Mouse (Mus musculus) lung, embryonic 16.5 days (tissue): Measurements from ENCODE around the gene Psen2. TPM values are rescaled to one million over a fixed set of nuclear protein-coding genes. Genes with fewer than 3 reads are reported as not detected.

Experiments used
- ATAC-seq: fragments of 200-750 bp; cut with Nextera tagmentation; 2 replicates; pipeline ENCODE4 v1.8.0; 2017; ENCODE audit warnings: low read depth, mild to moderate bottlenecking, moderate library complexity
- H3K27ac ChIP-seq: fragments of 300-500 bp; sonication (generic); 2 replicates; pipeline ENCODE4 v1.5.1; 2014; ENCODE audit warnings: mild to moderate bottlenecking, control low read depth, low read length
- H3K27me3 ChIP-seq: fragments of 300-500 bp; sonication (generic); 2 replicates; pipeline ENCODE4 v1.6.1; 2014; ENCODE audit warnings: low read depth, low read length, mixed read lengths; ENCODE audit not compliant: control insufficient read depth, insufficient read depth
- H3K36me3 ChIP-seq: fragments of 300-500 bp; sonication (generic); 2 replicates; pipeline ENCODE4 v1.6.1; 2014; ENCODE audit warnings: low read length; ENCODE audit not compliant: control insufficient read depth, insufficient read depth
- H3K4me1 ChIP-seq: fragments of 300-500 bp; sonication (generic); replicated peaks from 2 replicates; pipeline ENCODE4 v1.6.1; 2014; ENCODE audit warnings: low read length, mixed read lengths; ENCODE audit not compliant: control insufficient read depth, insufficient read depth
- H3K4me2 ChIP-seq: fragments of 300-500 bp; sonication (generic); 2 replicates; pipeline ENCODE4 v1.6.1; 2014; ENCODE audit warnings: low read depth, low read length, control low read depth
- H3K4me3 ChIP-seq: fragments of 300-500 bp; sonication (generic); 2 replicates; pipeline ENCODE4 v1.5.1; 2014; ENCODE audit warnings: mild to moderate bottlenecking, low read length, control low read depth
- H3K9ac ChIP-seq: fragments of 300-500 bp; sonication (generic); 2 replicates; pipeline ENCODE4 v1.6.1; 2014; ENCODE audit warnings: low read length, control low read depth
- H3K9me3 ChIP-seq: fragments of 300-500 bp; sonication (generic); 2 replicates; pipeline ENCODE4 v1.6.1; 2016; ENCODE audit warnings: low read length; ENCODE audit not compliant: control insufficient read depth
- WGBS: fragments of 180-500 bp; shearing (Covaris S2); extraction: QIAGEN DNeasy Blood & Tissue Kit; methylation state at CpG from one replicate; pipeline ENCODE4 v1.1.7; 2014; 5-methylcytosine and 5-hydroxymethylcytosine counted together
- polyA plus RNA-seq: library from polyadenylated mRNA; unstranded; fragments of >200 nt; fragmentation: Nextera tagmentation; extraction: Ambion mirVana; gene quantifications from 2 replicates; pipeline ENCODE4 v1.2.1, GENCODE M21; 2015

Gene Psen2
- polyA plus RNA-seq, 1 experiment from 2014 or later: 14.6 TPM

DNA sequence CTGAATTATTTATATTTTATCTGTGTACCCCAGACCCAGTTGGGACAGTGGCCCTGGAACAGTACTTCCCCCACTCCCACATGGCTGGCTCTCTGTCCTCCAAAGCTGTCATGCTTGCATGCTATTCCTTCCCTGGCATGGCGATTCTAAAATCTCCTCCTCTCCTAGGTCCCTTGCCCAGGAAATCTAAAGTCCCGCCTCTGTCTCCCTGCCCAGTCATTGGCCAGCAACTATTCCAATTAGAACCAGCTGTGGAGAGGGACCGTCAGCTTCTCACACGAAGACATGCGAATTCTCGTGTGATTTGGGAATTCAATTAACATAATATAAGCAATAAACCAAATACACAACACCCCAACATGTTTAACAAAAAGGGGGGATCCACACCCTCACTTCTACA, 19.3 kb upstream of the Psen2 start:
- WGBS: 54% methylated on average over 6 of the region's 6 CpGs
- Histone ChIP-seq H3K27ac (no peak overlapping the region), H3K9me3 (no peaks in the 10 kb centered on the region), H3K27me3 (no peaks in the 10 kb centered on the region), H3K4me3 (no peak overlapping the region), H3K4me2 (no peak overlapping the region), H3K4me1 (peaks cover 45% of the 10 kb centered on the region), H3K36me3 (no peaks in the 10 kb centered on the region), H3K9ac (no peak overlapping the region)
- no peak for ATAC-seq

DNA sequence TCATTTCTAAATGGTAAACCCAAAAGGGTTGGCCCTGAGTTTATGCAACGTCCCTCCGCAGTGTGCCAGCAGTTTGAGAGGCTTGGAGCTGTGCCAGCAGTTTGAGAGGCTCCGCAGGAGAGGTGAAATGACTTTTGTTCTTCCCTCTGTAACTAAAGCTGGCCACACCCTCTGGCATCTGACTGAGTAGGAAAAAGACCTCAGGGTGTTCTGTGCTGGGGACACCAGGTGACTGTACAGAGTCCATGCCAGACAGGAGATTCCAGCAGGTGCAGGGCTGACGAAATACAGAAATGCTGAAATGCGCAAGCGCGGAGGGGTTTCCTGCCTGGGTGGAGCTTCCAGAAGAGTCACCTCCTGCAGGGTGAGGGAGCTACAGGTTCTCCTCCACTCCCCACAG, 16.4 kb upstream of the Psen2 start:
- Histone ChIP-seq H3K27me3 (no peaks in the 10 kb centered on the region), H3K4me2 (peak overlapping the region; percentile 26; the same call in 1 of the 2 replicates), H3K9me3 (no peaks in the 10 kb centered on the region), H3K4me3 (no peak overlapping the region), H3K9ac (no peak overlapping the region), H3K36me3 (no peaks in the 10 kb centered on the region), H3K27ac (peak overlapping the region; percentile 87), H3K4me1 (peaks cover 38% of the 10 kb centered on the region)
- peak; percentile 93 for ATAC-seq
- WGBS: 16% methylated on average over 7 of the region's 7 CpGs

DNA sequence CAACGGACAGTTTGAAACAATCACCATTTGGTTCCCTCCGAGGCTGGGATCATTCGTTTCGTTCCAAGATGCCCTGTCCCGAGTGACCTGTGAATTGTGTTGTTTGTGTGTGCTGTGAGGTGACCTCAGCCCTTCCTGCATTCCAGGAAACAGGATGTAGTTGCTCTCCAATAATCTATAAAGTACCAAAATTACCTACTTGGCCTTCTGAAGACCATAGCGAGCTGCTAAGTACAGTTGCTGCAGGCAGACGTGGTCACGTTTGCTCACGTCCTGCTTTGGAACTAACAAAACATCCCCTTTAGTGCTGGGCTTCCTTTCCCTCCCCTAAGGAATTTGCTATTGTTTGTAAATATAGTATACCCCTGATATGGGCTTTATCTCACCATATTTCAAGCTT, 14.3 kb upstream of the Psen2 start:
- Histone ChIP-seq H3K4me2 (no peak overlapping the region), H3K27ac (peak overlapping the region; percentile 21), H3K27me3 (no peaks in the 10 kb centered on the region), H3K9ac (no peak overlapping the region), H3K4me3 (no peak overlapping the region), H3K4me1 (peaks cover 33% of the 10 kb centered on the region), H3K36me3 (no peaks in the 10 kb centered on the region), H3K9me3 (no peaks in the 10 kb centered on the region)
- peak; percentile 23; the same call in 1 of the 2 replicates for ATAC-seq
- WGBS: 29% methylated on average over 9 of the region's 9 CpGs

DNA sequence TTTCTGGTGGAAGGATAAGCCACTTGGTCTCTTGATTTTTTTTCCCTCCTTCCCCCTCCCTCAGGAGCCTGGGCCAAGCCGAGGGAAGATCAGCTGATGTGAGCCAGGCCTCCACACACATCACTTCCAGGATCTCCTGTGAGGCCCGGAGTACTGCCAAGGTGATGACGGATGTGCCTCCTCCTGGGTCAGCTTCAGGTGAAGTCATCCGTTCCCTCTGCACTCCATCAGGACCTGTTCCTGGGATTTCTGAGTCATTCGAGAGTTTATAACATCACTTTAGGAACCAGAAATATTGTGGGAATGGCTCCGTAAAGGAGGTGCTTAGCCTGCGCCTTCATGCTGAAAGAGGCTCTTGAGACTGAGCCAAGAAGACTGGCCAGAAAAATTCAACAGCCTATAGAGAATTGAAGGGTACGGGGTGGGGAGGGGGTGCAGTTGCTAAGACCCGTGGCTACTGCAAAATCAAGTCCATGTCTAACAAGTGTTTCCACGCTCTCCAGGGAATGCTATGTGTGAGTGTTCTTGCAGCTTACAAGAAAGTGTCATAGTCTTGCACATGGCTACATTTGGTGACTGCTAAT, 11.6 kb upstream of the Psen2 start:
- Histone ChIP-seq H3K36me3 (no peaks in the 10 kb centered on the region), H3K9me3 (no peaks in the 10 kb centered on the region), H3K9ac (no peak overlapping the region), H3K4me3 (no peak overlapping the region), H3K4me1 (peaks cover 27% of the 10 kb centered on the region), H3K27ac (0 out of 2 replicates have a peak overlapping the region, but pooled peaks have one; percentile 15), H3K4me2 (no peak overlapping the region), H3K27me3 (no peaks in the 10 kb centered on the region)
- WGBS: 36% methylated on average over 10 of the region's 10 CpGs
- peak; percentile 56 for ATAC-seq

DNA sequence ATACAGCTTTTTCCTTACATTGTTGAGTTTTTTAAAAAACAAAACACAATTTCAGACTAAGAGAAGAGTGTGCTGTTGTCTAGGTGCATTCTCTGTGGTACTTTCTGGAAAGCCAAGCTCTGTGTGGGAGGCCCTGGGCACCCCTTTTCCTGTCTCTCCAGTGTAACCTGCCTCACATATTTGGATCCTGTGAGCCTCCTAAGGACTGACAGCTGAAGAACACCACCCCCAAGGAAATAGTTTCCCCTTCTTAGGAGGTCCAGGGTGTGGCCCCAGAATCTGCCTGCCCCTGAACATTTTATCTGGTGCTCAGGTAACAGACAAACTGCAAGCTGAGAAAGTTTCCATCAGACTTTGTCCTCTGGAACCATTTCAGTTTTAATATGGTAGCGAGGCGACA, 5.8 kb upstream of the Psen2 start:
- ATAC-seq: peak; percentile 34; the same call in 1 of the 2 replicates
- WGBS: 90% methylated on average over 2 of the region's 2 CpGs
- H3K27ac ChIP-seq: no peak overlapping the region
- H3K9me3 ChIP-seq: no peaks in the 10 kb centered on the region
- no peak overlapping the region for H3K9ac ChIP-seq
- H3K4me2 ChIP-seq: no peak overlapping the region
- no peak overlapping the region for H3K4me3 ChIP-seq
- H3K4me1 ChIP-seq: peaks cover 16% of the 10 kb centered on the region
- no peaks in the 10 kb centered on the region for H3K36me3 ChIP-seq
- no peaks in the 10 kb centered on the region; the same call in 1 of the 2 replicates for H3K27me3 ChIP-seq

DNA sequence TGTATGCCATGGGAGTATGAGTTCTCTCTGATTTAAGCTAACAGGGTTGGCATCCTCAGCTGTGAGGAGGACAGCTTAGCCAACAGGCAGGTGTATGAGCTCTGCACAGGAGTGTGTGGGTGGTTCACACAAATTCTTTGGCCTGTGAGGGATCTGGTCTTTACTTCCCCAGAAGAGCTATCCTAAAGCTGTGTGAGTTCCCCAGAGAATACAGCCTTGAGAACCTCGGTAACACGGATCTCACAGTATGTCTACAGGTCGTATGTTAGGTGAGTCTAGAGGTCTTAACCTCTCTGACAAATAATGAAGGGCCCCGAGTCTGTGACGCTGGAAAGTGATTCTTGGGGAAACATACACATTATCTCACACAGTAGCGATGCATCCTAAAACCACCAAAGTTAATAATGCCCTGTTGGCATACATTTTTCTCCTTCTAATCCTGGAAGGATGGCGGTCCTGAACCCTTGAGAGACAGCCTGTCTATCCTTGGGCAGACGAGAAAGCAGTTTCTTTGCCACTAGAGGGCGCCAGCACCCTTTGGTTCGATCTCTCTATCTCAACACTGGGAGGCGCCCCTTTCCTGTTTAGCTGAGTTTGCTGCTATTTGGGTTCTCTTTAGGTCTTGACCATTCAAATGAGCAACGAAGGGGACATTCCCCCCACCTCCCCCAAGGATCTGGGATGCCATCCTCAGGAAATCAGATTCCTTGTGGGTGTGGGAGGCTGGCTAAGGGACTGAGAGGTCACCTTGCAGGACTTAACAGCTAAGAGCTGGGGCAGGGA, 5.2 kb upstream of the Psen2 start:
- Histone ChIP-seq H3K9me3 (no peaks in the 10 kb centered on the region), H3K4me2 (no peak overlapping the region), H3K36me3 (no peaks in the 10 kb centered on the region), H3K27ac (no peak overlapping the region), H3K9ac (no peak overlapping the region), H3K27me3 (no peaks in the 10 kb centered on the region; the same call in 1 of the 2 replicates), H3K4me1 (peaks cover 16% of the 10 kb centered on the region; the same call in 1 of the 2 replicates), H3K4me3 (no peak overlapping the region)
- WGBS: 14% methylated on average over 12 of the region's 12 CpGs
- peak; percentile 87 for ATAC-seq

DNA sequence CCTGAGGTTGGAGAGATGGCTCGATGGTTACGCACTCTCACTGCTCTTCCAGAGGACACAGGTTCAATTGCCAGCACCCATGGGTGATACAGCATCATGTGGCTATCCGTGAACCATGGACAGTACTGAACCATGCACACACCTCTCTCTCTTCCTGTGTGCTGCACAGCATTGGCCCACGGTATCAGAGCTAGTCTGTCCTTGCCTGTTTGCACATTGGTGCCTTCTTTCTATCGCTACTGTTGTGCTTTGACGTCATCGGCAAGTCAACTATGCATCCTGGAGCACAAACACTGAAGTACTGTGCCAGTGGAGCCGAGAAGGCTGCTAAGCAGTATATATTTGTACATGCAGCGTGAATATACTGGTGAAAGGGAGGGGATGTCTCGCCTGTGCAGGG, 3.9 kb upstream of the Psen2 start:
- no peak overlapping the region for H3K4me3 ChIP-seq
- no peak overlapping the region for H3K27ac ChIP-seq
- no peak for ATAC-seq
- no peaks in the 10 kb centered on the region; the same call in 1 of the 2 replicates for H3K27me3 ChIP-seq
- H3K36me3 ChIP-seq: no peaks in the 10 kb centered on the region
- no peak overlapping the region for H3K9ac ChIP-seq
- H3K9me3 ChIP-seq: no peaks in the 10 kb centered on the region
- WGBS: 61% methylated on average over 10 of the region's 10 CpGs
- no peak overlapping the region for H3K4me2 ChIP-seq
- H3K4me1 ChIP-seq: peaks cover 16% of the 10 kb centered on the region; the same call in 1 of the 2 replicates

DNA sequence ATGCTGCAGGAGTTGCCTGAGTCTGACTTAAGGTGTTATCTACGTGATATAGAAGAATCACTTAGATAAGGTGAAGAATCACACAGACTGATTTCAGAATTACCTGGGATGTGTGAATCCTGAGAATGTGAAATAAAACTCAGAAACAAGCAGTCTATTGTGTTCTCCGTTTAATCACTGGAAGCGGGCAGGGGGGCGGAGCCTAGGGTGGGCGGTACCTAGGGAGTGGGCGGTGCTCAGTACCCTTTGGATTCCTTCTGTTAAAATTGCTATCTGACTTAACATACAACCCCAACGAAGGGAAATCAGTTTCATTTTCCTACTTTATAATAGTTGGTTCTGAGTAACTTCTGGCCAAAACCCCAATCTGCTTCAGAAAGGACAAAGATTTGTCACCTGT, 2.2 kb upstream of the Psen2 start:
- H3K4me3 ChIP-seq: peak overlapping the region; percentile 32
- no peak overlapping the region for H3K27ac ChIP-seq
- H3K27me3 ChIP-seq: no peaks in the 10 kb centered on the region; the same call in 1 of the 2 replicates
- H3K36me3 ChIP-seq: no peaks in the 10 kb centered on the region
- H3K9me3 ChIP-seq: no peaks in the 10 kb centered on the region
- H3K9ac ChIP-seq: peak overlapping the region; percentile 43
- WGBS: 6% methylated on average over 7 of the region's 7 CpGs
- peaks cover 21% of the 10 kb centered on the region; the same call in 1 of the 2 replicates for H3K4me1 ChIP-seq
- 0 out of 2 replicates have a peak, but pooled peaks have one; percentile 27 for ATAC-seq
- peak overlapping the region; percentile 59 for H3K4me2 ChIP-seq

DNA sequence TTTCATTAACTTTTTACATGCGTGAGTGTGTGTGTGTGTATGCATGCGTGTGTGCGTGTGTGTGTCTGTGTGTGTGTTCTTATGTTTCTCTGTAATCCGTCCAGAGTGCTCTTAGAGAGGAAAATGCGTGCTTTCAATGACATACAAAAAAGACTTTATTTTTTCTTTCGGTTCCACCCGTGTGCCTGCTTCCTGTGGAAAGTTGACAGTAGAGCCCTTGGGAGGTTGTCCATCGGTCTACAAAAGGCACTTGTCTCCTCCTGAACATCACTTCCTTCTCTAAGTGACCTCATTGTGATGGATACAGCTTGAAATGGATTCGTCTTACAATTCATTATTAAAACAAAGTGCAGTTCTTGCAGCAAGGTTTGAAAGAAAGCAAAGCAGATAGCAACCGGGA, 1.6 kb upstream of the Psen2 start:
- Histone ChIP-seq H3K36me3 (no peaks in the 10 kb centered on the region), H3K9ac (peak overlapping the region; percentile 43), H3K4me1 (peaks cover 21% of the 10 kb centered on the region; the same call in 1 of the 2 replicates), H3K9me3 (no peaks in the 10 kb centered on the region), H3K27ac (no peak overlapping the region), H3K4me3 (peak overlapping the region; percentile 32), H3K4me2 (peak overlapping the region; percentile 59), H3K27me3 (no peaks in the 10 kb centered on the region; the same call in 1 of the 2 replicates)
- no peak for ATAC-seq
- WGBS: 34% methylated on average over 10 of the region's 10 CpGs
